Mouse (Mus musculus) thymus, adult 2 months (tissue): ENCODE measurements around the gene Eya2.

Source experiments
- CTCF ChIP-seq: fragments of 200-500 bp; IDR thresholded peaks from 2 replicates; pipeline ENCODE4 v1.5.1; 2012; ENCODE audit warnings: mild to moderate bottlenecking, control low read depth, low read length, moderate library complexity, borderline replicate concordance; ENCODE audit not compliant: control insufficient read depth, poor library complexity, insufficient read depth; ENCODE audit errors: extremely low read depth
- POLR2A ChIP-seq: fragments of 200-500 bp; IDR thresholded peaks from 2 replicates; pipeline ENCODE4 v1.6.1; 2012; ENCODE audit warnings: mild to moderate bottlenecking, low read length, control low read depth, moderate library complexity; ENCODE audit not compliant: control insufficient read depth, poor library complexity, insufficient read depth; ENCODE audit errors: extremely low read depth

GRCm38 (mm10) chr2:165818570-165818969 lies 223.7 kb downstream of the Eya2 start:
- TF ChIP-seq POLR2A (no peak), CTCF (no peak)
